Mouse (Mus musculus) left cerebral cortex, postnatal 25 days (tissue): ENCODE data around the gene Trim3. TPM values are rescaled to one million over a fixed set of nuclear protein-coding genes. Genes with fewer than 3 reads are reported as not detected.

ENCODE experiments used
- DNase-seq, 2 experiments: peaks; one replicate each; pipeline ENCODE4 v3.0.0; 2022; ENCODE audit warnings: low spot score in 2 of 2, mixed read lengths in 1 of 2
- intact Hi-C: fragments of 180-260 bp; cut with DNase I; formaldehyde crosslinking; loops from one replicate; pipeline ENCODE4 v1.15.1; 2025
- total RNA-seq, 2 experiments: library from RNA; stranded (reverse); gene quantifications; 2 replicates each; pipeline ENCODE4 v1.2.3; 2021

Trim3 gene
- 100 to 1,000 TPM; 149 to 152 TPM for total RNA-seq

- intact Hi-C loops = loop anchor here (2.0 to 5.0 kb wide), 3 partner anchors 52 to 231 kb away; partner anchors contain the start of genes Apbb1, Cnga4, Fam160a2 and Smpd1
- peak; percentile 89 to 94 for DNase-seq
Measured at GRCm38 (mm10) chr7:105633127-105633800, at the start of gene Trim3. Gene Trim3, minus strand, starts transcription at chr7:105633571.

- peak; percentile 56 to 67 for DNase-seq
- intact Hi-C loops = loop anchor here (2.0 kb wide), 1 partner anchor 160 kb away; the partner anchor contains the start of gene Mrpl17
Measured at GRCm38 (mm10) chr7:105650639-105651435, 17.5 kb upstream of the Trim3 start, which contains the start of gene Dnhd1. Gene Dnhd1, plus strand, starts transcription at chr7:105650827.

GRCm38 (mm10) chr7:105641936-105642335, 8.6 kb upstream of the Trim3 start:
- intact Hi-C loops = loop anchor here (10.0 kb wide), 1 partner anchor 93 kb away; the partner anchor contains the start of genes Ilk and Rrp8
- DNase-seq = no peak

- peak in 1 of 2 experiments; percentile 30 for DNase-seq
- intact Hi-C loops = loop anchor here (10.0 kb wide), 1 partner anchor 94 kb away; the partner anchor contains the start of genes Ilk and Rrp8
Measured at GRCm38 (mm10) chr7:105640894-105641255, 7.5 kb upstream of the Trim3 start.

GRCm38 (mm10) chr7:105640233-105640893, 7.0 kb upstream of the Trim3 start, which contains the start of the genes Arfip2 and Gm45799:
Gene Arfip2, minus strand, starts transcription at chr7:105640416.
Gene Gm45799, plus strand, starts transcription at chr7:105640552.
- intact Hi-C loops = loop anchor here (10.0 kb wide), 1 partner anchor 94 kb away; the partner anchor contains the start of genes Ilk and Rrp8
- peak; percentile 97 to 99 for DNase-seq

- DNase-seq = no peak
- intact Hi-C loops = loop anchor here (10.0 kb wide), 1 partner anchor 95 kb away; the partner anchor contains the start of genes Ilk and Rrp8
Measured at GRCm38 (mm10) chr7:105639756-105640155, 6.4 kb upstream of the Trim3 start, which contains the start of gene Timm10b. Gene Timm10b, plus strand, starts transcription at chr7:105640056.

GRCm38 (mm10) chr7:105639304-105639703, 5.9 kb upstream of the Trim3 start:
- DNase-seq = no peak
- intact Hi-C loops = no loop called here

GRCm38 (mm10) chr7:105638776-105639175, 5.4 kb upstream of the Trim3 start:
- intact Hi-C loops = no loop called here
- DNase-seq = no peak

GRCm38 (mm10) chr7:105635726-105636125, 2.4 kb upstream of the Trim3 start:
- intact Hi-C loops = no loop called here
- no peak for DNase-seq

GRCm38 (mm10) chr7:105634272-105634920, 1.0 kb upstream of the Trim3 start:
- intact Hi-C loops = loop anchor here (5.0 kb wide), 1 partner anchor 232 kb away; the partner anchor contains the start of genes Cnga4 and Fam160a2
- no peak for DNase-seq

- DNase-seq = no peak
- intact Hi-C loops = loop anchor here (2.0 to 5.0 kb wide), 3 partner anchors 53 to 231 kb away; partner anchors contain the start of genes Apbb1, Cnga4, Fam160a2 and Smpd1
Measured at GRCm38 (mm10) chr7:105633801-105634135, 397 bp upstream of the Trim3 start.

GRCm38 (mm10) chr7:105632551-105632972, 809 bp downstream of the Trim3 start:
- peak in 1 of 2 experiments; percentile 28 for DNase-seq
- intact Hi-C loops = loop anchor here (2.0 to 5.0 kb wide), 3 partner anchors 52 to 230 kb away; partner anchors contain the start of genes Apbb1, Cnga4, Fam160a2 and Smpd1

GRCm38 (mm10) chr7:105628633-105629032, 4.7 kb downstream of the Trim3 start:
- intact Hi-C loops = no loop called here
- peak; percentile 22 to 56 for DNase-seq

GRCm38 (mm10) chr7:105625397-105625796, 8.0 kb downstream of the Trim3 start:
- no peak for DNase-seq
- intact Hi-C loops = no loop called here

GRCm38 (mm10) chr7:105621646-105622292, 11.6 kb downstream of the Trim3 start:
- intact Hi-C loops = no loop called here
- peak; percentile 25 to 73 for DNase-seq

- intact Hi-C loops = no loop called here
- peak in 1 of 2 experiments; percentile 68 for DNase-seq
Measured at GRCm38 (mm10) chr7:105621053-105621452, 12.3 kb downstream of the Trim3 start.

GRCm38 (mm10) chr7:105619701-105620100, 13.7 kb downstream of the Trim3 start:
- DNase-seq = no peak
- intact Hi-C loops = no loop called here

GRCm38 (mm10) chr7:105617810-105618209, 15.6 kb downstream of the Trim3 start:
- intact Hi-C loops = no loop called here
- no peak for DNase-seq
